25 mouse cellular contexts compared by ENCODE assay signal in the genomic region with DNA sequence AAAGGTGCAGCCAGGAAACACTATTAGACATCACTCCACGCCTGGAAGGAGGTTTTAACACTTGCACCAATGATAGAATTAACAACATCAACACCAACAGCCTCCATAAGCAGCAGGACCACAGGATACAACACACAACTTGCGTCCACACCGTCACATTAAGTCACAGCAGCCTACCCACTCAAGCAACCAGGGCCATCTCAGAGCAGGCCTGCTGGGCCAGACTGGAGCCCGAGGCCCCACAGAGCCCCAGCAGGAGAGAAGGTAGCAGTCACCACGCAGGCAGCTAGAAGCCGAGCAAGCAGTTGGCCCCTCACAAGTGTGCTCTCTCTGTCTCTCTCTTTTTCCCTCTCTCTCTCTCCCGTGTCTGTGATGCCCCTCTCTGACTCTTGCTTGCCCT. TPM values are rescaled to one million over a fixed set of nuclear protein-coding genes. Genes with fewer than 3 reads are reported as not detected.
"Had no signal": no experiment of that assay in that cellular context is flagged by ENCODE, and none has a peak within 500 bp of the region (broad histone marks: within the 10 kb centered on the region; RNA-seq: fewer than 3 reads in every experiment).

No protein-coding gene starts in this region.

- H3K4me1 ChIP-seq: intestine, embryonic 15.5 days; limb, embryonic 12.5 days had no signal

- DNase-seq: gastrocnemius, adult 2 months; gastrocnemius, postnatal 10 days; gastrocnemius, postnatal 25 days; heart, postnatal 10 days; heart, postnatal 4 days; kidney, adult 18-20 months; kidney, adult 8-10 months; kidney, postnatal 10 days; kidney, postnatal 25 days; kidney, postnatal 4 days; liver; liver, embryonic 13.5 days had no signal

- H3K27ac ChIP-seq: heart, embryonic 10.5 days; hindbrain, embryonic 10.5 days; hindbrain, embryonic 14.5 days; intestine, embryonic 15.5 days; layer of hippocampus, adult 2 months; left cerebral cortex, adult 2 months; limb, embryonic 10.5 days; limb, embryonic 12.5 days; liver, embryonic 13.5 days; liver, embryonic 15.5 days had no signal

- ATAC-seq: hindbrain, embryonic 16.5 days; inflammation-experienced regulatory T-cells, adult 6 months; intestine, embryonic 15.5 days had no signal

- H3K9ac ChIP-seq: heart, embryonic 12.5 days; hindbrain, embryonic 14.5 days; intestine, embryonic 15.5 days; limb, embryonic 12.5 days; liver, embryonic 13.5 days; liver, embryonic 15.5 days had no signal

- H3K4me2 ChIP-seq: heart, embryonic 12.5 days; hindbrain, embryonic 14.5 days; intestine, embryonic 15.5 days; limb, embryonic 12.5 days; liver, embryonic 11.5 days; liver, embryonic 13.5 days; liver, embryonic 15.5 days had no signal

- H3K27me3 ChIP-seq: heart, embryonic 12.5 days; intestine, embryonic 15.5 days; limb, embryonic 12.5 days; liver, embryonic 13.5 days; liver, embryonic 15.5 days had no signal

- H3K9me3 ChIP-seq: heart, embryonic 10.5 days; heart, embryonic 12.5 days; hindbrain, embryonic 10.5 days; intestine, embryonic 15.5 days; limb, embryonic 10.5 days; limb, embryonic 12.5 days; liver, embryonic 13.5 days; liver, embryonic 15.5 days had no signal

- H3K4me3 ChIP-seq: gastrocnemius, adult 2 months; heart, embryonic 10.5 days; heart, embryonic 12.5 days; hindbrain, embryonic 10.5 days; intestine, embryonic 15.5 days; layer of hippocampus, adult 2 months; left cerebral cortex, adult 2 months; limb, embryonic 10.5 days; limb, embryonic 12.5 days; liver, embryonic 13.5 days; liver, embryonic 15.5 days had no signal

RNA-seq across cellular contexts. Expression of gene Vegfa, which starts 11.6 kb away (rescaled TPM):
- polyA plus RNA-seq: inflammation-experienced regulatory T-cells, adult 6 months had no signal
